Mouse (Mus musculus) CH12.LX (cell line): Measurements from ENCODE around the gene Prrt3.

Experiments
- CHD2 ChIP-seq: IDR thresholded peaks from 2 replicates; pipeline ENCODE4 v1.6.1; 2011; ENCODE audit warnings: low read length, improper control_type of control experiment
- CTCF ChIP-seq, 2 experiments: IDR thresholded peaks in 1 of 2; conservative IDR thresholded peaks in 1 of 2; 2 replicates each; pipeline ENCODE4 v1.5.1; 2011 to 2012; ENCODE audit warnings: low read depth in 2 of 2, low read length in 2 of 2, improper control_type of control experiment in 1 of 2, inconsistent platforms in 1 of 2, mild to moderate bottlenecking in 1 of 2, moderate library complexity in 1 of 2
- E2F4 ChIP-seq: IDR thresholded peaks from 2 replicates; pipeline ENCODE4 v1.6.1; 2011; ENCODE audit warnings: low read depth, low read length, improper control_type of control experiment; ENCODE audit not compliant: insufficient replicate concordance
- KAT2A ChIP-seq: IDR thresholded peaks from 2 replicates; pipeline ENCODE4 v1.6.1; 2012; ENCODE audit warnings: low read length, improper control_type of control experiment, inconsistent platforms; ENCODE audit not compliant: insufficient replicate concordance
- MAX ChIP-seq: IDR thresholded peaks from 2 replicates; pipeline ENCODE4 v1.6.1; 2011; ENCODE audit warnings: low read length, improper control_type of control experiment
- PAX5 ChIP-seq: IDR thresholded peaks from 2 replicates; pipeline ENCODE4 v1.6.1; 2012; ENCODE audit warnings: low read length, inconsistent platforms, mixed read lengths
- POLR2A ChIP-seq: IDR thresholded peaks from 2 replicates; pipeline ENCODE4 v1.6.1; 2011; ENCODE audit warnings: low read depth, mild to moderate bottlenecking, improper control_type of control experiment, low read length
- SIN3A ChIP-seq: IDR thresholded peaks from 2 replicates; pipeline ENCODE4 v1.6.1; 2012; ENCODE audit warnings: low read length, improper control_type of control experiment, inconsistent platforms
- TBP ChIP-seq: conservative IDR thresholded peaks from 2 replicates; pipeline ENCODE4 v1.6.1; 2011; ENCODE audit warnings: low read depth, low read length, improper control_type of control experiment
- UBTF ChIP-seq: IDR thresholded peaks from 2 replicates; pipeline ENCODE4 v1.6.1; 2012; ENCODE audit warnings: low read depth, mild to moderate bottlenecking, inconsistent platforms, low read length, improper control_type of control experiment, moderate library complexity
- USF1 ChIP-seq: IDR thresholded peaks from 2 replicates; pipeline ENCODE4 v1.6.1; 2014; ENCODE audit warnings: low read depth, mild to moderate bottlenecking, inconsistent platforms, low read length, improper control_type of control experiment
- USF2 ChIP-seq: conservative IDR thresholded peaks from 2 replicates; pipeline ENCODE4 v1.6.1; 2011; ENCODE audit warnings: low read depth, low read length, improper control_type of control experiment
- ZC3H11A ChIP-seq: IDR thresholded peaks from 2 replicates; pipeline ENCODE4 v1.6.1; 2012; ENCODE audit warnings: low read depth, mild to moderate bottlenecking, inconsistent platforms, low read length, improper control_type of control experiment
- ZNF384 ChIP-seq: IDR thresholded peaks from 2 replicates; pipeline ENCODE4 v1.6.1; 2012; ENCODE audit warnings: low read depth, low read length, improper control_type of control experiment, inconsistent platforms

GRCm38 (mm10) chr6:113483729-113484128 lies 18.0 kb downstream of the Prrt3 start:
- TF ChIP-seq CHD2: no peak
- no peak for TF ChIP-seq POLR2A
- TF ChIP-seq MAX: no peak
- TF ChIP-seq KAT2A: no peak
- no peak for TF ChIP-seq ZNF384
- no peak for TF ChIP-seq TBP
- no peak for TF ChIP-seq USF2
- TF ChIP-seq UBTF: no peak
- no peak for TF ChIP-seq SIN3A
- no peak for TF ChIP-seq E2F4
- no peak for TF ChIP-seq CTCF (conservative IDR thresholded peaks at IDR 0.05 in 1 of 2, IDR thresholded peaks at IDR 0.05 in 1 of 2; ENCODE audit: low read depth in 2 of 2, low read length in 2 of 2)
- no peak for TF ChIP-seq ZC3H11A
- TF ChIP-seq PAX5: no peak
- no peak for TF ChIP-seq USF1
